Mouse (Mus musculus) liver, embryonic 14.5 days (tissue): ENCODE measurements around the gene Eef1b2.

ENCODE experiments used
- CTCF ChIP-seq: IDR thresholded peaks from 2 replicates; pipeline ENCODE4 v1.5.1; 2016; ENCODE audit warnings: antibody characterized with exemption, low read depth, control low read depth
- EP300 ChIP-seq: IDR thresholded peaks from 2 replicates; pipeline ENCODE4 v1.6.1; 2016; ENCODE audit warnings: antibody characterized with exemption, low read depth

DNA sequence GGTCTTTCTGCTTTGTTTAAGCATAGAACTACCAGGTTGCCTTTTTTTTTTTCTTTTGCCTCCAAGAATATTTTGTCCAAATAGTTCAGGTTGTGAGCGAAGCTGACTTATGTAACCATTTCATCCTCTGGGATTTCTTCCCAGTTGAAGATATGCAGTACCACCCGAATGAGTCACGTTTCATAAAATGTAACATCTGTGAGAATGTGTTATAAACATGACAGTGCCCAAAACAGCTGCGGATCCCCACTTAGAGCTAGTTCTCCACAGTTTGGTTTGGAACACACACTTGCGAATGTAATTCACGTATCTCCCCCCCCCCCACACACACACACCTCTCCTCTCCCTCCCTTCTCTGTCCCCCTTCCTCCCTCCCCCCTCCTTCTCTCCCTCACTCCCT is 22.8 kb downstream of the Eef1b2 start:
- no peak for TF ChIP-seq CTCF
- TF ChIP-seq EP300, result no peak
